Mouse (Mus musculus) CH12.LX (cell line): ENCODE data around the gene Fam229a. TPM values are rescaled to one million over a fixed set of nuclear protein-coding genes. Genes with fewer than 3 reads are reported as not detected.

ENCODE experiments used
- DNase-seq: peaks from one replicate; pipeline ENCODE4 v3.0.0-alpha.2; 2013; ENCODE audit errors: extremely low read depth
- H3K27ac ChIP-seq: 2 replicates; pipeline ENCODE4 v1.5.1; 2012; ENCODE audit warnings: low read depth, mild to moderate bottlenecking, control low read depth, moderate library complexity; ENCODE audit not compliant: insufficient read depth
- H3K27me3 ChIP-seq: replicated peaks from 2 replicates; pipeline ENCODE3; 2012; ENCODE audit warnings: inconsistent platforms
- H3K36me3 ChIP-seq, 2 experiments: replicated peaks in 1 of 2; 2 replicates each; pipeline versions ENCODE3 to v1.6.1; 2012; ENCODE audit warnings: inconsistent platforms in 1 of 2, low read length in 1 of 2, mild to moderate bottlenecking in 1 of 2, mixed read lengths in 1 of 2, moderate library complexity in 1 of 2; ENCODE audit not compliant: control insufficient read depth in 1 of 2, insufficient read depth in 1 of 2
- H3K4me1 ChIP-seq, 2 experiments: 2 replicates each; pipeline ENCODE4 v1.6.1; 2012; ENCODE audit warnings: inconsistent platforms in 1 of 2, moderate library complexity in 1 of 2; ENCODE audit not compliant: insufficient read depth in 2 of 2, control insufficient read depth in 1 of 2
- H3K4me2 ChIP-seq: 2 replicates; pipeline ENCODE4 v1.6.1; 2012; ENCODE audit warnings: low read depth, mild to moderate bottlenecking, control low read depth; ENCODE audit not compliant: poor library complexity, insufficient read depth, severe bottlenecking
- H3K4me3 ChIP-seq, 3 experiments: fragments of 150-350 bp in 1 of 3; sonication (generic) in 1 of 3; replicated peaks in 1 of 3; 2 replicates each; pipeline versions ENCODE3 to v1.5.1; 2011 to 2012; ENCODE audit warnings: low read depth in 2 of 3, low read length in 2 of 3, mild to moderate bottlenecking in 2 of 3, moderate library complexity in 2 of 3, control low read depth in 1 of 3, improper control_type of control experiment in 1 of 3, inconsistent platforms in 1 of 3, mixed read lengths in 1 of 3; ENCODE audit not compliant: poor library complexity in 1 of 3
- H3K79me2 ChIP-seq: replicated peaks from 2 replicates; pipeline ENCODE4 v1.6.1; 2012; ENCODE audit warnings: mild to moderate bottlenecking, moderate library complexity; ENCODE audit not compliant: control insufficient read depth, poor library complexity, insufficient read depth, severe bottlenecking; ENCODE audit errors: extremely low read depth
- H3K9ac ChIP-seq: 2 replicates; pipeline ENCODE4 v1.6.1; 2012; ENCODE audit warnings: low read depth, mild to moderate bottlenecking, control low read depth, moderate library complexity; ENCODE audit not compliant: insufficient read depth
- H3K9me3 ChIP-seq: replicated peaks from 2 replicates; pipeline ENCODE3; 2012; ENCODE audit warnings: low read length, inconsistent platforms, mixed read lengths
- BHLHE40 ChIP-seq: IDR thresholded peaks from 2 replicates; pipeline ENCODE4 v1.6.1; 2011; ENCODE audit warnings: mild to moderate bottlenecking, low read depth, low read length, improper control_type of control experiment
- CHD1 ChIP-seq: IDR thresholded peaks from 2 replicates; pipeline ENCODE4 v1.6.1; 2012; ENCODE audit warnings: low read depth, low read length, improper control_type of control experiment, inconsistent platforms
- CHD2 ChIP-seq: IDR thresholded peaks from 2 replicates; pipeline ENCODE4 v1.6.1; 2011; ENCODE audit warnings: low read length, improper control_type of control experiment
- E2F4 ChIP-seq: IDR thresholded peaks from 2 replicates; pipeline ENCODE4 v1.6.1; 2011; ENCODE audit warnings: low read depth, low read length, improper control_type of control experiment; ENCODE audit not compliant: insufficient replicate concordance
- EP300 ChIP-seq: IDR thresholded peaks from 2 replicates; pipeline ENCODE4 v1.6.1; 2011; ENCODE audit warnings: low read length, improper control_type of control experiment
- ETS1 ChIP-seq: conservative IDR thresholded peaks from 2 replicates; pipeline ENCODE4 v1.6.1; 2012; ENCODE audit warnings: low read depth, mild to moderate bottlenecking, inconsistent platforms, low read length, improper control_type of control experiment, moderate library complexity
- HCFC1 ChIP-seq: IDR thresholded peaks from 2 replicates; pipeline ENCODE4 v1.6.1; 2012; ENCODE audit warnings: low read depth, mild to moderate bottlenecking, inconsistent platforms, low read length, improper control_type of control experiment
- JUN ChIP-seq: IDR thresholded peaks from 2 replicates; pipeline ENCODE4 v1.6.1; 2011; ENCODE audit warnings: low read depth, mild to moderate bottlenecking, low read length, improper control_type of control experiment, moderate library complexity; ENCODE audit not compliant: insufficient read depth
- MAX ChIP-seq: IDR thresholded peaks from 2 replicates; pipeline ENCODE4 v1.6.1; 2011; ENCODE audit warnings: low read length, improper control_type of control experiment
- MAZ ChIP-seq: IDR thresholded peaks from 2 replicates; pipeline ENCODE4 v1.6.1; 2012; ENCODE audit warnings: low read depth, mild to moderate bottlenecking, inconsistent platforms, low read length, improper control_type of control experiment, moderate library complexity
- MEF2A ChIP-seq: IDR thresholded peaks from 2 replicates; pipeline ENCODE4 v1.6.1; 2014; ENCODE audit warnings: low read depth, mild to moderate bottlenecking, inconsistent platforms, low read length, improper control_type of control experiment, borderline replicate concordance
- MYC ChIP-seq: IDR thresholded peaks from 2 replicates; pipeline ENCODE4 v1.6.1; 2011; ENCODE audit warnings: low read depth, mild to moderate bottlenecking, improper control_type of control experiment, low read length
- RAD21 ChIP-seq: IDR thresholded peaks from 2 replicates; pipeline ENCODE4 v1.6.1; 2011; ENCODE audit warnings: low read depth, mild to moderate bottlenecking, low read length, improper control_type of control experiment, moderate library complexity
- TBP ChIP-seq: conservative IDR thresholded peaks from 2 replicates; pipeline ENCODE4 v1.6.1; 2011; ENCODE audit warnings: low read depth, low read length, improper control_type of control experiment
- TCF12 ChIP-seq: IDR thresholded peaks from 2 replicates; pipeline ENCODE4 v1.6.1; 2014; ENCODE audit warnings: low read depth, mild to moderate bottlenecking, inconsistent platforms, low read length, improper control_type of control experiment
- USF1 ChIP-seq: IDR thresholded peaks from 2 replicates; pipeline ENCODE4 v1.6.1; 2014; ENCODE audit warnings: low read depth, mild to moderate bottlenecking, inconsistent platforms, low read length, improper control_type of control experiment
- ZNF384 ChIP-seq: IDR thresholded peaks from 2 replicates; pipeline ENCODE4 v1.6.1; 2012; ENCODE audit warnings: low read depth, low read length, improper control_type of control experiment, inconsistent platforms
- dilution Hi-C: fragments of 300-500 bp; cut with MboI; formaldehyde crosslinking; loops from 2 replicates; pipeline ENCODE4 v1.14.3; 2020; ENCODE audit warnings: low sequenced_read_pairs; ENCODE audit not compliant: extremely low pct_unique_long_range_greater_than_20kb, extremely low pct_ligation_motif_present
- in situ Hi-C: fragments of 300-500 bp; cut with MboI; formaldehyde crosslinking; loops from 3 replicates; pipeline ENCODE4 v1.14.3; 2019; ENCODE audit warnings: low sequenced_read_pairs, low pct_ligation_motif_present, low pct_unique_long_range_greater_than_20kb, mixed read lengths
- polyA plus RNA-seq: library from polyadenylated mRNA; unstranded; fragments of >175 nt; gene quantifications from 2 replicates; pipeline ENCODE4 v1.2.1, GENCODE M21; 2012; ENCODE audit warnings: low read depth; ENCODE audit not compliant: insufficient read length
- total RNA-seq, 2 experiments: library from RNA; depleted of rRNA; stranded (reverse); fragments of 300-350 nt in 1 of 2; fragments of >200 nt in 1 of 2; gene quantifications; 2 replicates each; pipeline ENCODE4 v1.2.3; 2012 to 2014

Fam229a gene
- total and polyA plus RNA-seq, 3 experiments, result not detected

GRCm38 (mm10) chr4:129514300-129514898, 23.4 kb downstream of the Fam229a start (continued):
- TF ChIP-seq MEF2A, result peak; percentile 44; the same call in 1 of the 2 replicates
- no peak for TF ChIP-seq JUN
- no peak for TF ChIP-seq MYC
- no peak for TF ChIP-seq E2F4
- peak; percentile 42 for TF ChIP-seq RAD21
- no peak for TF ChIP-seq TBP
- peak; percentile 50; the same call in 1 of the 2 replicates for TF ChIP-seq BHLHE40
- TF ChIP-seq MAX, result no peak
- peak; percentile 96 for TF ChIP-seq MAZ
- peak; percentile 60; the same call in 1 of the 2 replicates for TF ChIP-seq TCF12
- no peak for TF ChIP-seq CHD1

GRCm38 (mm10) chr4:129516925-129517324, 25.9 kb downstream of the Fam229a start:
- TF ChIP-seq MAX (no peak), RAD21 (no peak), BHLHE40 (no peak), JUN (no peak), USF1 (no peak), HCFC1 (no peak), MYC (no peak), ZNF384 (no peak)
- no peak overlapping the region for H3K4me3 ChIP-seq
- H3K4me2 ChIP-seq, result no peak overlapping the region
- no peaks in the 10 kb centered on the region for H3K9me3 ChIP-seq
- H3K36me3 ChIP-seq, result peaks cover 52 to 54% of the 10 kb centered on the region in 2 experiments
- H3K4me1 ChIP-seq, result peaks cover 10 to 43% of the 10 kb centered on the region in 2 experiments
- H3K9ac ChIP-seq, result no peak overlapping the region
- H3K27me3 ChIP-seq, result no peaks in the 10 kb centered on the region
- peaks cover 14% of the 10 kb centered on the region for H3K79me2 ChIP-seq
- dilution Hi-C loops (no loop called here), in situ Hi-C loops (no loop called here)
- no peak overlapping the region for H3K27ac ChIP-seq
- DNase-seq, result no peak

GRCm38 (mm10) chr4:129518519-129518918, 27.5 kb downstream of the Fam229a start:
- Histone ChIP-seq H3K27ac (peak overlapping the region; percentile 15; the same call in 1 of the 2 replicates), H3K4me1 (peaks cover 4 to 31% of the 10 kb centered on the region in 2 experiments), H3K9ac (no peak overlapping the region), H3K36me3 (peaks cover 68 to 70% of the 10 kb centered on the region in 2 experiments), H3K4me2 (no peak overlapping the region), H3K79me2 (peaks cover 14% of the 10 kb centered on the region), H3K4me3 (no peak overlapping the region), H3K9me3 (no peaks in the 10 kb centered on the region), H3K27me3 (no peaks in the 10 kb centered on the region)
- dilution Hi-C loops, result no loop called here
- no peak for DNase-seq
- in situ Hi-C loops, result no loop called here
- TF ChIP-seq E2F4, result no peak
- TF ChIP-seq ETS1, result peak; percentile 86
- peak; percentile 53 for TF ChIP-seq JUN
- no peak for TF ChIP-seq CHD2
- peak; percentile 80 for TF ChIP-seq EP300
- TF ChIP-seq BHLHE40, result peak; percentile 57
- peak; percentile 23; the same call in 1 of the 2 replicates for TF ChIP-seq TCF12
- TF ChIP-seq MEF2A, result peak; percentile 29; the same call in 1 of the 2 replicates
